25 mouse cellular contexts compared by ENCODE assay signal in genomic region chr4:133931785-133932184, GRCm38 (mm10). TPM values are rescaled to one million over a fixed set of nuclear protein-coding genes. Genes with fewer than 3 reads are reported as not detected.
DNase-seq lines count a peak whose midpoint lies in the region; ATAC-seq lines count a peak whose summit lies in the region.
"Had no signal": no experiment of that assay in that cellular context is flagged by ENCODE, and none has a peak within 500 bp of the region (broad histone marks: within the 10 kb centered on the region; RNA-seq: fewer than 3 reads in every experiment).

No protein-coding gene starts in this region.

- H3K9ac ChIP-seq in heart, embryonic 13.5 days: no peak overlapping the region
- H3K9ac ChIP-seq in midbrain, embryonic 15.5 days: no peak overlapping the region
- H3K9ac ChIP-seq in liver, embryonic 12.5 days: no peak overlapping the region
- no peak overlapping the region for H3K9ac ChIP-seq in intestine, embryonic 16.5 days (ENCODE audit: low read depth, low read length)
- H3K9ac ChIP-seq: embryonic facial prominence, embryonic 13.5 days; forebrain, embryonic 12.5 days; intestine, embryonic 15.5 days; neural tube, embryonic 13.5 days had no signal

- H3K4me1 ChIP-seq in heart, embryonic 13.5 days: peaks cover 17% of the 10 kb centered on the region; the same call in 1 of the 2 replicates
- peaks cover 10% of the 10 kb centered on the region; the same call in 1 of the 2 replicates for H3K4me1 ChIP-seq in midbrain, embryonic 10.5 days
- H3K4me1 ChIP-seq in midbrain, embryonic 15.5 days: no peaks in the 10 kb centered on the region
- peaks cover 31% of the 10 kb centered on the region for H3K4me1 ChIP-seq in liver, embryonic 12.5 days
- peaks cover 8% of the 10 kb centered on the region; the same call in 1 of the 2 replicates for H3K4me1 ChIP-seq in intestine, embryonic 16.5 days (ENCODE audit: control insufficient read depth, insufficient read depth, low read length)
- H3K4me1 ChIP-seq: neural tube, embryonic 13.5 days had no signal

- no peaks in the 10 kb centered on the region for H3K27me3 ChIP-seq in heart, embryonic 13.5 days (replicated peaks)
- H3K27me3 ChIP-seq in midbrain, embryonic 10.5 days (ENCODE audit: low read depth, poor library complexity, severe bottlenecking): no peaks in the 10 kb centered on the region
- H3K27me3 ChIP-seq in midbrain, embryonic 15.5 days (replicated peaks): no peaks in the 10 kb centered on the region
- H3K27me3 ChIP-seq in liver, embryonic 12.5 days (replicated peaks): no peaks in the 10 kb centered on the region
- no peaks in the 10 kb centered on the region for H3K27me3 ChIP-seq in intestine, embryonic 16.5 days (replicated peaks; ENCODE audit: control insufficient read depth, insufficient read depth, low read length)
- H3K27me3 ChIP-seq: embryonic facial prominence, embryonic 13.5 days; forebrain, embryonic 12.5 days; intestine, embryonic 15.5 days; neural tube, embryonic 13.5 days had no signal

- H3K27ac ChIP-seq in heart, embryonic 13.5 days (replicated peaks): no peak overlapping the region
- 0 out of 2 replicates have a peak overlapping the region, but pooled peaks have one; percentile 23 for H3K27ac ChIP-seq in midbrain, embryonic 10.5 days (replicated peaks)
- H3K27ac ChIP-seq in midbrain, embryonic 15.5 days: no peak overlapping the region
- H3K27ac ChIP-seq in liver, embryonic 12.5 days: no peak overlapping the region
- H3K27ac ChIP-seq in intestine, embryonic 16.5 days (ENCODE audit: low read length): no peak overlapping the region
- H3K27ac ChIP-seq: embryonic facial prominence, embryonic 13.5 days; forebrain, embryonic 12.5 days; gastrocnemius, adult 2 months; hindbrain, embryonic 10.5 days; intestine, embryonic 15.5 days; layer of hippocampus, adult 2 months; neural tube, embryonic 13.5 days had no signal

- H3K9me3 ChIP-seq in heart, embryonic 13.5 days: no peaks in the 10 kb centered on the region
- H3K9me3 ChIP-seq in midbrain, embryonic 10.5 days (replicated peaks): no peaks in the 10 kb centered on the region
- no peaks in the 10 kb centered on the region for H3K9me3 ChIP-seq in midbrain, embryonic 15.5 days
- H3K9me3 ChIP-seq in liver, embryonic 12.5 days (replicated peaks): no peaks in the 10 kb centered on the region
- H3K9me3 ChIP-seq in intestine, embryonic 16.5 days (ENCODE audit: control insufficient read depth, low read length): no peaks in the 10 kb centered on the region
- H3K9me3 ChIP-seq: embryonic facial prominence, embryonic 13.5 days; forebrain, embryonic 12.5 days; hindbrain, embryonic 10.5 days; intestine, embryonic 15.5 days; neural tube, embryonic 13.5 days had no signal

- no peak overlapping the region for H3K4me3 ChIP-seq in heart, embryonic 13.5 days
- H3K4me3 ChIP-seq in midbrain, embryonic 10.5 days: no peak overlapping the region
- no peak overlapping the region for H3K4me3 ChIP-seq in midbrain, embryonic 15.5 days
- H3K4me3 ChIP-seq in liver, embryonic 12.5 days: no peak overlapping the region
- H3K4me3 ChIP-seq in intestine, embryonic 16.5 days (ENCODE audit: low read length): no peak overlapping the region
- H3K4me3 ChIP-seq: embryonic facial prominence, embryonic 13.5 days; erythroblast, embryonic 14.5 days; forebrain, embryonic 12.5 days; gastrocnemius, adult 2 months; hindbrain, embryonic 10.5 days; intestine, embryonic 15.5 days; layer of hippocampus, adult 2 months; neural tube, embryonic 13.5 days had no signal

- peak overlapping the region; percentile 24; the same call in 1 of the 2 replicates for H3K4me2 ChIP-seq in heart, embryonic 13.5 days
- H3K4me2 ChIP-seq in midbrain, embryonic 15.5 days: no peak overlapping the region
- peak overlapping the region; percentile 24; the same call in 1 of the 2 replicates for H3K4me2 ChIP-seq in liver, embryonic 12.5 days
- no peak overlapping the region for H3K4me2 ChIP-seq in intestine, embryonic 16.5 days (ENCODE audit: low read depth, low read length)
- H3K4me2 ChIP-seq: embryonic facial prominence, embryonic 13.5 days; forebrain, embryonic 12.5 days; heart, embryonic 11.5 days; intestine, embryonic 15.5 days; neural tube, embryonic 13.5 days had no signal

- WGBS in heart, embryonic 13.5 days: 56% methylated on average over 3 of the region's 3 CpGs
- 77% methylated on average over 3 of the region's 3 CpGs for WGBS in midbrain, embryonic 10.5 days
- WGBS in midbrain, embryonic 15.5 days: 80% methylated on average over 3 of the region's 3 CpGs
- WGBS in liver, embryonic 12.5 days (ENCODE audit: insufficient replicate concordance): 62% methylated on average over 3 of the region's 3 CpGs
- 82% methylated on average over 3 of the region's 3 CpGs for WGBS in intestine, embryonic 16.5 days

- no peak for DNase-seq in heart, adult 8-10 months (ENCODE audit: low spot score)
- no peak for DNase-seq in midbrain, embryonic 10.5 days (ENCODE audit: low spot score)
- no peak for DNase-seq in layer of hippocampus, adult 18-20 months (ENCODE audit: low spot score in 2 of 2)
- no peak for DNase-seq in thymus, postnatal 14 days
- DNase-seq: cerebellum, adult 11-12 months; layer of hippocampus, postnatal 36 days; lung, adult 18-20 months; right cerebral cortex, postnatal 25 days; spleen, adult 18-20 months; thymus, postnatal 25 days had no signal

- ATAC-seq in heart, embryonic 13.5 days (ENCODE audit: extremely low read depth, insufficient number of reproducible peaks, low FRiP score, low TSS enrichment): no peak
- ATAC-seq in midbrain, embryonic 15.5 days (replicated peaks): no peak
- no peak for ATAC-seq in liver, embryonic 12.5 days
- ATAC-seq in intestine, embryonic 16.5 days: no peak
- ATAC-seq: CD4-positive, CD25-positive, alpha-beta regulatory T cell, adult 4 months; hindbrain, embryonic 16.5 days; intestine, embryonic 15.5 days had no signal

- H3K36me3 ChIP-seq in heart, embryonic 13.5 days: no peaks in the 10 kb centered on the region
- H3K36me3 ChIP-seq in midbrain, embryonic 10.5 days: no peaks in the 10 kb centered on the region
- H3K36me3 ChIP-seq in midbrain, embryonic 15.5 days (replicated peaks): no peaks in the 10 kb centered on the region
- no peaks in the 10 kb centered on the region for H3K36me3 ChIP-seq in liver, embryonic 12.5 days
- H3K36me3 ChIP-seq in intestine, embryonic 16.5 days (ENCODE audit: control insufficient read depth, insufficient read depth, low read length): no peaks in the 10 kb centered on the region
- H3K36me3 ChIP-seq: embryonic facial prominence, embryonic 13.5 days; forebrain, embryonic 12.5 days; hindbrain, embryonic 10.5 days; intestine, embryonic 15.5 days; neural tube, embryonic 13.5 days had no signal

RNA-seq across cellular contexts. Expression of gene Hmgn2, which starts 36.7 kb away (rescaled TPM):
- polyA plus RNA-seq in heart, embryonic 13.5 days (2015; fragmentation: Nextera tagmentation; extraction: Ambion mirVana): 1,526 and 1,676 TPM in 2 replicates
- 100 to 1,000 TPM; 101 to 125 (median 116) TPM for total RNA-seq in heart, adult 8-10 months (2022)
- 3,615 and 3,770 TPM in 2 replicates for polyA plus RNA-seq in midbrain, embryonic 10.5 days (2016; fragmentation: Nextera tagmentation; extraction: Ambion mirVana)
- 876 and 917 TPM in 2 replicates for polyA plus RNA-seq in midbrain, embryonic 15.5 days (2015; fragmentation: Nextera tagmentation; extraction: Ambion mirVana)
- polyA plus RNA-seq in liver, embryonic 12.5 days (2016; fragmentation: Nextera tagmentation; extraction: Ambion mirVana): 971 and 1,001 TPM in 2 replicates
- polyA plus RNA-seq in intestine, embryonic 16.5 days (2015; fragmentation: Nextera tagmentation; extraction: Ambion mirVana): 1,469 and 1,670 TPM in 2 replicates
- 100 to 1,000 TPM in 1 of 2 experiments, 10 to 100 TPM in 1; 98.1 to 114 TPM for total RNA-seq in layer of hippocampus, adult 18-20 months (2021)

RNA-seq across cellular contexts. Expression of gene Rps6ka1, which starts 44.2 kb away (rescaled TPM):
- 18.3 and 18.9 TPM in 2 replicates for polyA plus RNA-seq in heart, embryonic 13.5 days (2015; fragmentation: Nextera tagmentation; extraction: Ambion mirVana)
- 1 to 10 TPM; 4.0 to 6.5 (median 4.7) TPM for total RNA-seq in heart, adult 8-10 months (2022)
- 32.4 and 34.5 TPM in 2 replicates for polyA plus RNA-seq in midbrain, embryonic 10.5 days (2016; fragmentation: Nextera tagmentation; extraction: Ambion mirVana)
- polyA plus RNA-seq in midbrain, embryonic 15.5 days (2015; fragmentation: Nextera tagmentation; extraction: Ambion mirVana): 23.8 and 24.1 TPM in 2 replicates
- 60.9 and 63.1 TPM in 2 replicates for polyA plus RNA-seq in liver, embryonic 12.5 days (2016; fragmentation: Nextera tagmentation; extraction: Ambion mirVana)
- polyA plus RNA-seq in intestine, embryonic 16.5 days (2015; fragmentation: Nextera tagmentation; extraction: Ambion mirVana): 148 and 156 TPM in 2 replicates
- 10 to 100 TPM; 10.6 to 10.9 TPM for total RNA-seq in layer of hippocampus, adult 18-20 months (2021)

Comparison
In these comparisons a context has a peak if more than half of its experiments do, and no peak if none do; other contexts are left out.
1. H3K4me2 ChIP-seq: peak in heart, embryonic 13.5 days (single experiment) and liver, embryonic 12.5 days (single experiment); none in midbrain, embryonic 15.5 days (single experiment) and intestine, embryonic 16.5 days (single experiment).